Mouse (Mus musculus): Measurements from ENCODE around the gene Olfr695. TPM values are rescaled to one million over a fixed set of nuclear protein-coding genes. Genes with fewer than 3 reads are reported as not detected.

Gene Olfr695
- total and polyA plus RNA-seq, 3 experiments = not detected

DNA sequence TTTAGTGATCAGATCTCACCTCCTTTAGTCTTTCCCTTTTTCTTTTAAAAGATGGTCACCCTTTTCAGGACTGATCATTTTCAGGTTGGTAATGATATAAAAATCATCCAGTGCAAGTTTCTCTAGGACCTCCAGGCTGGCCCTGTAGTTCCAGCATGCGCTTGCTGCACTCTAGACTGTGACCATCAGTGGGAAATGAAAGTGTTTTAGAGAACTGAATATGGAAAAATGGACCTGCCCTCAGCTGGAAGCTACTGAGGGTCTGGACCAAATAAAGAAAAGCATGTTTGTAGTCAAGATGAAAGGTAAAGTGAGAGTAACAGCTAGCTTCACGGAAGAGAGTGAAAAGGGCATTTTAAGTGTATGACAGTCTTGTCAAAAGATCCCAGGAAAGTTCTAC lies 30.8 kb downstream of the Olfr695 start:
- H3K79me2 ChIP-seq (ENCODE audit: control insufficient read depth, insufficient read depth, low read length, poor library complexity) = no peaks in the 10 kb centered on the region
- no peaks in the 10 kb centered on the region for H3K4me1 ChIP-seq (ENCODE audit: control insufficient read depth in 1 of 2, insufficient read depth in 2 of 2, low read length in 2 of 2)
- TF ChIP-seq JUND (IDR thresholded peaks at IDR 0.05; ENCODE audit: low read depth, low read length) = no peak
- no peak for TF ChIP-seq MAFK (IDR thresholded peaks at IDR 0.05; ENCODE audit: borderline replicate concordance, low read depth, low read length)
- TF ChIP-seq SIN3A (IDR thresholded peaks at IDR 0.05; ENCODE audit: low read length) = no peak
- no peak for TF ChIP-seq POLR2A (IDR thresholded peaks at IDR 0.05; ENCODE audit: control insufficient read depth in 1 of 2, insufficient read depth in 1 of 2, low read depth in 1 of 2, low read length in 2 of 2, poor library complexity in 1 of 2)
- TF ChIP-seq MXI1 (IDR thresholded peaks at IDR 0.05; ENCODE audit: low read depth, low read length) = no peak
- no peak for TF ChIP-seq MEF2A (IDR thresholded peaks at IDR 0.05; ENCODE audit: extremely low read depth, insufficient replicate concordance, low read depth, low read length, poor library complexity, severe bottlenecking)
- no peak overlapping the region for H3K4me3 ChIP-seq (ENCODE audit: control insufficient read depth in 1 of 2, insufficient read depth in 1 of 2, low read depth in 2 of 2, low read length in 2 of 2)
- H3K36me3 ChIP-seq (ENCODE audit: control insufficient read depth in 1 of 2, insufficient read depth in 2 of 2, low read length in 2 of 2) = no peaks in the 10 kb centered on the region
- no peaks in the 10 kb centered on the region for H3K27me3 ChIP-seq (ENCODE audit: control insufficient read depth in 1 of 2, insufficient read depth in 2 of 2, low read length in 2 of 2)
- no peaks in the 10 kb centered on the region for H3K9me3 ChIP-seq (replicated peaks; ENCODE audit: insufficient read depth, low read length)
- no peak for DNase-seq (ENCODE audit: low read depth, low spot score)
- no peak overlapping the region for H3K9ac ChIP-seq (ENCODE audit: control insufficient read depth, low read depth, low read length, poor library complexity, severe bottlenecking)
- H3K27ac ChIP-seq (ENCODE audit: control insufficient read depth, low read depth, low read length) = no peak overlapping the region

DNA sequence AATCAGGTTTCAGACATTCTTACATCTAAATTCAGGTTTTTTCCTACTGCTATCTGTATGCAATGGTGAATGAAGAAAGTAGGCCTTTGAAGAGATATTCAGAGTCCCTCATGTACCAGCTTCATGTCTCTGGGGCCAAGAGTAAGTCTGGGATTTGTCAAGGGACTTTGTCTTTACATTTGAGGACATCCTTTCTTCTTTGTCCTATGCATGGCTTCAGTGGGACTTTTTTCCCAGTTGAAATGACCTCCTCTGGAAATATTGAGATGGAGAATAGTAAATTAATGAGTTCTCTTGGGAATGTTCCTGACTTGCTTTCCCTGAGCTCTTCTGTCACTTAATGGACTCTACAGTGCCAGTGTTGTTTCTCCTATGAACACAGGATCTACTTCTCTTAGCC lies 35.7 kb downstream of the Olfr695 start, which contains the start of gene Olfr693:
TSS of gene Olfr693 (minus strand) at position 101 of the 400 bp plus-strand sequence.
- Histone ChIP-seq H3K27me3 (ENCODE audit: control insufficient read depth in 1 of 2, insufficient read depth in 2 of 2, low read length in 2 of 2) (no peaks in the 10 kb centered on the region), H3K9me3 (replicated peaks; ENCODE audit: insufficient read depth, low read length) (no peaks in the 10 kb centered on the region), H3K36me3 (ENCODE audit: control insufficient read depth in 1 of 2, insufficient read depth in 2 of 2, low read length in 2 of 2) (no peaks in the 10 kb centered on the region), H3K4me3 (ENCODE audit: control insufficient read depth in 1 of 2, insufficient read depth in 1 of 2, low read depth in 2 of 2, low read length in 2 of 2) (no peak within 1 kb of the TSS), H3K4me1 (ENCODE audit: control insufficient read depth in 1 of 2, insufficient read depth in 2 of 2, low read length in 2 of 2) (no peaks in the 10 kb centered on the region), H3K9ac (ENCODE audit: control insufficient read depth, low read depth, low read length, poor library complexity, severe bottlenecking) (no peak within 1 kb of the TSS), H3K27ac (ENCODE audit: control insufficient read depth, low read depth, low read length) (no peak within 1 kb of the TSS), H3K79me2 (ENCODE audit: control insufficient read depth, insufficient read depth, low read length, poor library complexity) (no peaks in the 10 kb centered on the region)
- TF ChIP-seq POLR2AphosphoS2 (IDR thresholded peaks at IDR 0.05; ENCODE audit: low read length) (no peak), ETS1 (IDR thresholded peaks at IDR 0.05; ENCODE audit: low read depth, low read length) (no peak), SIN3A (IDR thresholded peaks at IDR 0.05; ENCODE audit: low read length) (no peak), TBP (IDR thresholded peaks at IDR 0.05; ENCODE audit: low read depth, low read length) (no peak), USF2 (IDR thresholded peaks at IDR 0.05; ENCODE audit: borderline replicate concordance in 1 of 2, insufficient read depth in 1 of 2, low read depth in 1 of 2, low read length in 2 of 2) (no peak), KAT2A (conservative IDR thresholded peaks at IDR 0.05; ENCODE audit: low read depth, low read length) (no peak), MAZ (IDR thresholded peaks at IDR 0.05; ENCODE audit: low read depth, low read length) (no peak), CTCF (IDR thresholded peaks at IDR 0.05 in 2 of 3, conservative IDR thresholded peaks at IDR 0.05 in 1 of 3; ENCODE audit: control insufficient read depth in 1 of 3, insufficient read depth in 1 of 3, low read depth in 2 of 3, low read length in 3 of 3, poor library complexity in 1 of 3, severe bottlenecking in 1 of 3) (no peak), EP300 (IDR thresholded peaks at IDR 0.05; ENCODE audit: low read depth in 1 of 2, low read length in 2 of 2) (no peak), ZNF384 (IDR thresholded peaks at IDR 0.05; ENCODE audit: low read depth, low read length) (no peak), UBTF (IDR thresholded peaks at IDR 0.05; ENCODE audit: borderline replicate concordance, insufficient read depth, low read depth, low read length) (no peak), ZC3H11A (IDR thresholded peaks at IDR 0.05; ENCODE audit: low read depth, low read length) (no peak), POLR2A (IDR thresholded peaks at IDR 0.05; ENCODE audit: control insufficient read depth in 1 of 2, insufficient read depth in 1 of 2, low read depth in 1 of 2, low read length in 2 of 2, poor library complexity in 1 of 2) (no peak), MXI1 (IDR thresholded peaks at IDR 0.05; ENCODE audit: low read depth, low read length) (no peak), MEF2A (IDR thresholded peaks at IDR 0.05; ENCODE audit: extremely low read depth, insufficient replicate concordance, low read depth, low read length, poor library complexity, severe bottlenecking) (no peak), MYB (IDR thresholded peaks at IDR 0.05; ENCODE audit: low read depth, low read length) (no peak), POLR2AphosphoS5 (IDR thresholded peaks at IDR 0.05; ENCODE audit: borderline replicate concordance, low read depth, low read length) (no peak), MYC (IDR thresholded peaks at IDR 0.05; ENCODE audit: low read depth, low read length) (no peak)
- DNase-seq (ENCODE audit: low read depth, low spot score) = no peak

Other genes starting within 250 kb of the Olfr695 start
- not detected in 2 replicates for gene Olfr693, start 35.8 kb downstream of the Olfr695 start, total RNA-seq (2012; rRNA removed)
- gene Olfr693, start 35.8 kb downstream of the Olfr695 start, polyA plus RNA-seq (2012; ENCODE audit: insufficient read depth in 1 of 2, insufficient read length in 2 of 2, low read depth in 1 of 2, low replicate concordance in 2 of 2, missing spikeins in 1 of 2) = not detected
- gene Olfr694, start 24.6 kb downstream of the Olfr695 start, total RNA-seq (2012; rRNA removed) = not detected in 2 replicates
- not detected for gene Olfr694, start 24.6 kb downstream of the Olfr695 start, polyA plus RNA-seq (2012; ENCODE audit: insufficient read depth in 1 of 2, insufficient read length in 2 of 2, low read depth in 1 of 2, low replicate concordance in 2 of 2, missing spikeins in 1 of 2)
- not detected in 2 replicates for gene Olfr697, start 26.0 kb upstream of the Olfr695 start, total RNA-seq (2012; rRNA removed)
- gene Olfr697, start 26.0 kb upstream of the Olfr695 start, polyA plus RNA-seq (2012; ENCODE audit: insufficient read depth in 1 of 2, insufficient read length in 2 of 2, low read depth in 1 of 2, low replicate concordance in 2 of 2, missing spikeins in 1 of 2) = not detected
- not detected in 2 replicates for gene Olfr698, start 39.0 kb upstream of the Olfr695 start, total RNA-seq (2012; rRNA removed)
- not detected for gene Olfr698, start 39.0 kb upstream of the Olfr695 start, polyA plus RNA-seq (2012; ENCODE audit: insufficient read depth in 1 of 2, insufficient read length in 2 of 2, low read depth in 1 of 2, low replicate concordance in 2 of 2, missing spikeins in 1 of 2)
- gene Olfr699, start 76.8 kb upstream of the Olfr695 start, total RNA-seq (2012; rRNA removed) = not detected in 2 replicates
- not detected for gene Olfr699, start 76.8 kb upstream of the Olfr695 start, polyA plus RNA-seq (2012; ENCODE audit: insufficient read depth in 1 of 2, insufficient read length in 2 of 2, low read depth in 1 of 2, low replicate concordance in 2 of 2, missing spikeins in 1 of 2)
- not detected in 2 replicates for gene Olfr700, start 92.4 kb upstream of the Olfr695 start, total RNA-seq (2012; rRNA removed)
- not detected for gene Olfr700, start 92.4 kb upstream of the Olfr695 start, polyA plus RNA-seq (2012; ENCODE audit: insufficient read depth in 1 of 2, insufficient read length in 2 of 2, low read depth in 1 of 2, low replicate concordance in 2 of 2, missing spikeins in 1 of 2)
- not detected in 2 replicates for gene Olfr701, start 97.7 kb upstream of the Olfr695 start, total RNA-seq (2012; rRNA removed)
- gene Olfr701, start 97.7 kb upstream of the Olfr695 start, polyA plus RNA-seq (2012; ENCODE audit: insufficient read depth in 1 of 2, insufficient read length in 2 of 2, low read depth in 1 of 2, low replicate concordance in 2 of 2, missing spikeins in 1 of 2) = not detected
- gene Olfr702, start 117.5 kb upstream of the Olfr695 start, total RNA-seq (2012; rRNA removed) = not detected in 2 replicates
- gene Olfr702, start 117.5 kb upstream of the Olfr695 start, polyA plus RNA-seq (2012; ENCODE audit: insufficient read depth in 1 of 2, insufficient read length in 2 of 2, low read depth in 1 of 2, low replicate concordance in 2 of 2, missing spikeins in 1 of 2) = not detected
- gene Olfr703, start 127.0 kb upstream of the Olfr695 start, total RNA-seq (2012; rRNA removed) = not detected in 2 replicates
- gene Olfr703, start 127.0 kb upstream of the Olfr695 start, polyA plus RNA-seq (2012; ENCODE audit: insufficient read depth in 1 of 2, insufficient read length in 2 of 2, low read depth in 1 of 2, low replicate concordance in 2 of 2, missing spikeins in 1 of 2) = not detected
- not detected in 2 replicates for gene Olfr704, start 146.8 kb upstream of the Olfr695 start, total RNA-seq (2012; rRNA removed)
- gene Olfr704, start 146.8 kb upstream of the Olfr695 start, polyA plus RNA-seq (2012; ENCODE audit: insufficient read depth in 1 of 2, insufficient read length in 2 of 2, low read depth in 1 of 2, low replicate concordance in 2 of 2, missing spikeins in 1 of 2) = not detected
- not detected in 2 replicates for gene Olfr705, start 160.5 kb upstream of the Olfr695 start, total RNA-seq (2012; rRNA removed)
- not detected for gene Olfr705, start 160.5 kb upstream of the Olfr695 start, polyA plus RNA-seq (2012; ENCODE audit: insufficient read depth in 1 of 2, insufficient read length in 2 of 2, low read depth in 1 of 2, low replicate concordance in 2 of 2, missing spikeins in 1 of 2)
- gene Olfr706, start 171.8 kb upstream of the Olfr695 start, total RNA-seq (2012; rRNA removed) = not detected in 2 replicates
- not detected for gene Olfr706, start 171.8 kb upstream of the Olfr695 start, polyA plus RNA-seq (2012; ENCODE audit: insufficient read depth in 1 of 2, insufficient read length in 2 of 2, low read depth in 1 of 2, low replicate concordance in 2 of 2, missing spikeins in 1 of 2)
- not detected in 2 replicates for gene Olfr707, start 184.8 kb upstream of the Olfr695 start, total RNA-seq (2012; rRNA removed)
- gene Olfr707, start 184.8 kb upstream of the Olfr695 start, polyA plus RNA-seq (2012; ENCODE audit: insufficient read depth in 1 of 2, insufficient read length in 2 of 2, low read depth in 1 of 2, low replicate concordance in 2 of 2, missing spikeins in 1 of 2) = not detected
- gene Olfr1532-ps1, start 191.6 kb upstream of the Olfr695 start, total RNA-seq (2012; rRNA removed) = not detected in 2 replicates
- not detected for gene Olfr1532-ps1, start 191.6 kb upstream of the Olfr695 start, polyA plus RNA-seq (2012; ENCODE audit: insufficient read depth in 1 of 2, insufficient read length in 2 of 2, low read depth in 1 of 2, low replicate concordance in 2 of 2, missing spikeins in 1 of 2)
- not detected in 2 replicates for gene Olfr709-ps1, start 215.8 kb upstream of the Olfr695 start, total RNA-seq (2012; rRNA removed)
- gene Olfr709-ps1, start 215.8 kb upstream of the Olfr695 start, polyA plus RNA-seq (2012; ENCODE audit: insufficient read depth in 1 of 2, insufficient read length in 2 of 2, low read depth in 1 of 2, low replicate concordance in 2 of 2, missing spikeins in 1 of 2) = not detected
- gene Olfr710, start 231.9 kb upstream of the Olfr695 start, total RNA-seq (2012; rRNA removed) = not detected in 2 replicates
- not detected for gene Olfr710, start 231.9 kb upstream of the Olfr695 start, polyA plus RNA-seq (2012; ENCODE audit: insufficient read depth in 1 of 2, insufficient read length in 2 of 2, low read depth in 1 of 2, low replicate concordance in 2 of 2, missing spikeins in 1 of 2)
- not detected in 2 replicates for gene Olfr6, start 247.5 kb upstream of the Olfr695 start, total RNA-seq (2012; rRNA removed)
- not detected for gene Olfr6, start 247.5 kb upstream of the Olfr695 start, polyA plus RNA-seq (2012; ENCODE audit: insufficient read depth in 1 of 2, insufficient read length in 2 of 2, low read depth in 1 of 2, low replicate concordance in 2 of 2, missing spikeins in 1 of 2)

All from MEL (cell line).